Comparison of ENCODE assay signal across 33 mouse cellular contexts in genomic region chr15:82307107-82307506, GRCm38 (mm10). TPM values are rescaled to one million over a fixed set of nuclear protein-coding genes. Genes with fewer than 3 reads are reported as not detected.
DNase-seq lines count a peak whose midpoint lies in the region; ATAC-seq and TF ChIP-seq lines count a peak whose summit lies in the region.
"Had no signal": no experiment of that assay in that cellular context is flagged by ENCODE, and none has a peak within 500 bp of the region (broad histone marks: within the 10 kb centered on the region; RNA-seq: fewer than 3 reads in every experiment).

No protein-coding gene starts in this region.

- ATAC-seq in lung, embryonic 16.5 days (ENCODE audit: low read depth) = peak; percentile 89
- 0 out of 2 replicates have a peak, but pooled peaks have one; percentile 62 for ATAC-seq in intestine, embryonic 14.5 days (replicated peaks; ENCODE audit: low FRiP score, low TSS enrichment, low read depth)
- peak; percentile 76 for ATAC-seq in intestine, embryonic 16.5 days
- peak; percentile 94 for ATAC-seq in stomach, postnatal 0 days (ENCODE audit: low FRiP score, low TSS enrichment)
- ATAC-seq: activated CD4-positive, CD25-positive, alpha-beta regulatory T cell, adult 4 months; forebrain, embryonic 14.5 days; hindbrain, embryonic 16.5 days had no signal

- H3K4me1 ChIP-seq in lung, embryonic 16.5 days (replicated peaks; ENCODE audit: control insufficient read depth, insufficient read depth, low read length) = no peaks in the 10 kb centered on the region; the same call in 1 of the 2 replicates
- H3K4me1 ChIP-seq in intestine, embryonic 14.5 days (replicated peaks; ENCODE audit: control insufficient read depth, insufficient read depth, low read length) = no peaks in the 10 kb centered on the region
- H3K4me1 ChIP-seq in intestine, embryonic 16.5 days (ENCODE audit: control insufficient read depth, insufficient read depth, low read length) = no peaks in the 10 kb centered on the region
- no peaks in the 10 kb centered on the region for H3K4me1 ChIP-seq in stomach, postnatal 0 days (replicated peaks; ENCODE audit: control insufficient read depth, insufficient read depth)
- H3K4me1 ChIP-seq: embryonic facial prominence, embryonic 12.5 days; neural tube, embryonic 12.5 days had no signal

- TF ChIP-seq CTCF in stomach, postnatal 0 days (IDR thresholded peaks at IDR 0.05; ENCODE audit: low read depth) = no peak

- no peak overlapping the region for H3K9ac ChIP-seq in lung, embryonic 16.5 days (ENCODE audit: low read length)
- no peak overlapping the region for H3K9ac ChIP-seq in intestine, embryonic 14.5 days (ENCODE audit: low read length)
- no peak overlapping the region for H3K9ac ChIP-seq in intestine, embryonic 16.5 days (ENCODE audit: low read depth, low read length)
- no peak overlapping the region for H3K9ac ChIP-seq in stomach, postnatal 0 days (ENCODE audit: low read length)
- H3K9ac ChIP-seq: embryonic facial prominence, embryonic 12.5 days; liver, embryonic 14.5 days; neural tube, embryonic 12.5 days had no signal

- H3K9me3 ChIP-seq in lung, embryonic 16.5 days (ENCODE audit: control insufficient read depth, low read length) = no peaks in the 10 kb centered on the region
- H3K9me3 ChIP-seq in intestine, embryonic 14.5 days (ENCODE audit: control insufficient read depth, low read length) = no peaks in the 10 kb centered on the region
- no peaks in the 10 kb centered on the region for H3K9me3 ChIP-seq in intestine, embryonic 16.5 days (ENCODE audit: control insufficient read depth, low read length)
- H3K9me3 ChIP-seq in stomach, postnatal 0 days (ENCODE audit: control insufficient read depth, low read length) = no peaks in the 10 kb centered on the region
- H3K9me3 ChIP-seq: embryonic facial prominence, embryonic 12.5 days; midbrain, embryonic 10.5 days; neural tube, embryonic 12.5 days had no signal

- no peaks in the 10 kb centered on the region for H3K27me3 ChIP-seq in lung, embryonic 16.5 days (ENCODE audit: control insufficient read depth, insufficient read depth, low read depth, low read length)
- H3K27me3 ChIP-seq in intestine, embryonic 14.5 days (replicated peaks; ENCODE audit: control insufficient read depth, insufficient read depth, low read length) = no peaks in the 10 kb centered on the region
- no peaks in the 10 kb centered on the region for H3K27me3 ChIP-seq in intestine, embryonic 16.5 days (replicated peaks; ENCODE audit: control insufficient read depth, insufficient read depth, low read length)
- no peaks in the 10 kb centered on the region for H3K27me3 ChIP-seq in stomach, postnatal 0 days (ENCODE audit: control insufficient read depth, insufficient read depth, low read length)
- H3K27me3 ChIP-seq: embryonic facial prominence, embryonic 12.5 days; neural tube, embryonic 12.5 days had no signal

- H3K4me2 ChIP-seq in lung, embryonic 16.5 days (ENCODE audit: low read depth, low read length) = no peak overlapping the region
- H3K4me2 ChIP-seq in intestine, embryonic 14.5 days (ENCODE audit: low read length) = no peak overlapping the region
- no peak overlapping the region for H3K4me2 ChIP-seq in intestine, embryonic 16.5 days (ENCODE audit: low read depth, low read length)
- H3K4me2 ChIP-seq in stomach, postnatal 0 days (replicated peaks; ENCODE audit: low read depth) = no peak overlapping the region
- H3K4me2 ChIP-seq: embryonic facial prominence, embryonic 12.5 days; neural tube, embryonic 12.5 days had no signal

- H3K4me3 ChIP-seq in lung, embryonic 16.5 days (ENCODE audit: low read length) = no peak overlapping the region
- no peak overlapping the region for H3K4me3 ChIP-seq in intestine, embryonic 14.5 days (ENCODE audit: low read depth, low read length)
- H3K4me3 ChIP-seq in intestine, embryonic 16.5 days (ENCODE audit: low read length) = no peak overlapping the region
- H3K4me3 ChIP-seq in stomach, postnatal 0 days (ENCODE audit: low read depth, low read length) = no peak overlapping the region
- H3K4me3 ChIP-seq: embryonic facial prominence, embryonic 12.5 days; midbrain, embryonic 10.5 days; myocyte; neural tube, embryonic 12.5 days had no signal

- TF ChIP-seq EP300 in stomach, postnatal 0 days (optimal IDR thresholded peaks at IDR 0.05) = no peak

- DNase-seq in lung, postnatal 4 days = no peak
- peak; percentile 51 for DNase-seq in intestine, embryonic 14.5 days (ENCODE audit: low spot score)
- DNase-seq in stomach, postnatal 0 days (ENCODE audit: low spot score) = peak; percentile 69
- DNase-seq in kidney, postnatal 14 days = no peak
- no peak for DNase-seq in adrenal gland, postnatal 10 days
- DNase-seq: adrenal gland, adult 2 months; B cell, adult 2 months; cerebellum, adult 11 months; cerebellum, adult 9-10 months; cerebellum, postnatal 36 days; embryo, embryonic 11 days; gastrocnemius, postnatal 14 days; kidney, adult 11 months; kidney, postnatal 25 days; left cerebral cortex, postnatal 4 days; right cerebral cortex, postnatal 4 days; thymus, postnatal 14 days had no signal

- 53% methylated on average over 3 of the region's 3 CpGs for WGBS in lung, embryonic 16.5 days
- 75% methylated on average over 3 of the region's 3 CpGs for WGBS in intestine, embryonic 14.5 days
- 55% methylated on average over 3 of the region's 3 CpGs for WGBS in intestine, embryonic 16.5 days
- WGBS in stomach, postnatal 0 days = 39% methylated on average over 3 of the region's 3 CpGs

- H3K27ac ChIP-seq in lung, embryonic 16.5 days (ENCODE audit: low read length) = peak overlapping the region; percentile 81
- H3K27ac ChIP-seq in intestine, embryonic 14.5 days (ENCODE audit: low read depth) = no peak overlapping the region
- H3K27ac ChIP-seq in intestine, embryonic 16.5 days (ENCODE audit: low read length) = no peak overlapping the region
- no peak overlapping the region for H3K27ac ChIP-seq in stomach, postnatal 0 days (replicated peaks)
- H3K27ac ChIP-seq: embryonic facial prominence, embryonic 12.5 days; liver, embryonic 14.5 days; midbrain, embryonic 10.5 days; neural tube, embryonic 12.5 days had no signal

- no peaks in the 10 kb centered on the region for H3K36me3 ChIP-seq in lung, embryonic 16.5 days (ENCODE audit: control insufficient read depth, insufficient read depth, low read length)
- H3K36me3 ChIP-seq in intestine, embryonic 14.5 days (ENCODE audit: control insufficient read depth, insufficient read depth, low read length) = no peaks in the 10 kb centered on the region
- H3K36me3 ChIP-seq in intestine, embryonic 16.5 days (ENCODE audit: control insufficient read depth, insufficient read depth, low read length) = no peaks in the 10 kb centered on the region
- H3K36me3 ChIP-seq in stomach, postnatal 0 days (ENCODE audit: control insufficient read depth, insufficient read depth, low read length) = no peaks in the 10 kb centered on the region
- H3K36me3 ChIP-seq: embryonic facial prominence, embryonic 12.5 days; midbrain, embryonic 10.5 days; neural tube, embryonic 12.5 days had no signal

RNA-seq across cellular contexts. Expression of gene Wbp2nl, which starts 8.4 kb away (rescaled TPM):
- polyA plus RNA-seq in lung, embryonic 16.5 days (2015; fragmentation: Nextera tagmentation; extraction: Ambion mirVana) = 0.25 and 0.38 TPM in 2 replicates
- 0.16 and 0.20 TPM in 2 replicates for polyA plus RNA-seq in intestine, embryonic 14.5 days (2014; fragmentation: Nextera tagmentation; extraction: Ambion mirVana)
- 0.15 and 0.16 TPM in 2 replicates for polyA plus RNA-seq in intestine, embryonic 16.5 days (2015; fragmentation: Nextera tagmentation; extraction: Ambion mirVana)
- 0.08 and 0.11 TPM in 2 replicates for polyA plus RNA-seq in stomach, postnatal 0 days (2015; fragmentation: Nextera tagmentation; extraction: Ambion mirVana)
- under 1 TPM in 1 of 2 experiments, not detected in 1; 0.48 TPM for total RNA-seq in adrenal gland, postnatal 10 days (2021)
- total RNA-seq: adrenal gland, adult 2 months; gastrocnemius, postnatal 14 days; heart, postnatal 25 days; layer of hippocampus, adult 8-10 months; layer of hippocampus, postnatal 25 days; left cerebral cortex, adult 8-10 months had no signal
- polyA plus RNA-seq: activated CD4-positive, CD25-positive, alpha-beta regulatory T cell, adult 4 months; adrenal gland, adult 2 months; forebrain, embryonic 14.5 days; heart, embryonic 14.5 days; myocyte; neural tube, embryonic 12.5 days; urinary bladder, adult 2 months had no signal

RNA-seq across cellular contexts. Expression of gene Naga, which starts 31.6 kb away (rescaled TPM):
- polyA plus RNA-seq in lung, embryonic 16.5 days (2015; fragmentation: Nextera tagmentation; extraction: Ambion mirVana) = 55.9 and 66.4 TPM in 2 replicates
- polyA plus RNA-seq in intestine, embryonic 14.5 days (2014; fragmentation: Nextera tagmentation; extraction: Ambion mirVana) = 59.7 and 61.2 TPM in 2 replicates
- 296 and 437 TPM in 2 replicates for polyA plus RNA-seq in intestine, embryonic 16.5 days (2015; fragmentation: Nextera tagmentation; extraction: Ambion mirVana)
- polyA plus RNA-seq in stomach, postnatal 0 days (2015; fragmentation: Nextera tagmentation; extraction: Ambion mirVana) = 83.1 and 88.9 TPM in 2 replicates
- total RNA-seq in adrenal gland, postnatal 10 days (2021) = 10 to 100 TPM; 57.0 to 62.5 TPM

RNA-seq across cellular contexts. Expression of gene Pheta2, which starts 31.6 kb away (rescaled TPM):
- polyA plus RNA-seq in lung, embryonic 16.5 days (2015; fragmentation: Nextera tagmentation; extraction: Ambion mirVana) = 14.1 and 15.6 TPM in 2 replicates
- polyA plus RNA-seq in intestine, embryonic 14.5 days (2014; fragmentation: Nextera tagmentation; extraction: Ambion mirVana) = 9.9 and 13.2 TPM in 2 replicates
- 11.6 and 13.2 TPM in 2 replicates for polyA plus RNA-seq in intestine, embryonic 16.5 days (2015; fragmentation: Nextera tagmentation; extraction: Ambion mirVana)
- 6.2 and 6.3 TPM in 2 replicates for polyA plus RNA-seq in stomach, postnatal 0 days (2015; fragmentation: Nextera tagmentation; extraction: Ambion mirVana)
- 1 to 10 TPM; 3.5 to 3.7 TPM for total RNA-seq in adrenal gland, postnatal 10 days (2021)

RNA-seq across cellular contexts. Expression of gene Smdt1, which starts 31.7 kb away (rescaled TPM):
- 243 and 250 TPM in 2 replicates for polyA plus RNA-seq in lung, embryonic 16.5 days (2015; fragmentation: Nextera tagmentation; extraction: Ambion mirVana)
- 260 and 272 TPM in 2 replicates for polyA plus RNA-seq in intestine, embryonic 14.5 days (2014; fragmentation: Nextera tagmentation; extraction: Ambion mirVana)
- polyA plus RNA-seq in intestine, embryonic 16.5 days (2015; fragmentation: Nextera tagmentation; extraction: Ambion mirVana) = 332 and 340 TPM in 2 replicates
- 286 and 296 TPM in 2 replicates for polyA plus RNA-seq in stomach, postnatal 0 days (2015; fragmentation: Nextera tagmentation; extraction: Ambion mirVana)
- total RNA-seq in adrenal gland, postnatal 10 days (2021) = 100 to 1,000 TPM; 159 to 168 TPM

RNA-seq across cellular contexts. Expression of gene Sept3, which starts 32.4 kb away (rescaled TPM):
- polyA plus RNA-seq in lung, embryonic 16.5 days (2015; fragmentation: Nextera tagmentation; extraction: Ambion mirVana) = 1.8 and 1.9 TPM in 2 replicates
- 16.0 and 18.3 TPM in 2 replicates for polyA plus RNA-seq in intestine, embryonic 14.5 days (2014; fragmentation: Nextera tagmentation; extraction: Ambion mirVana)
- polyA plus RNA-seq in intestine, embryonic 16.5 days (2015; fragmentation: Nextera tagmentation; extraction: Ambion mirVana) = 4.2 and 4.4 TPM in 2 replicates
- polyA plus RNA-seq in stomach, postnatal 0 days (2015; fragmentation: Nextera tagmentation; extraction: Ambion mirVana) = 2.1 and 2.9 TPM in 2 replicates
- total RNA-seq in adrenal gland, postnatal 10 days (2021) = 1 to 10 TPM; 3.5 to 6.0 TPM
- polyA plus RNA-seq: activated CD4-positive, CD25-positive, alpha-beta regulatory T cell, adult 4 months had no signal

Comparison
In these comparisons a context has a peak if more than half of its experiments do, and no peak if none do; other contexts are left out.
1. DNase-seq: peak in intestine, embryonic 14.5 days (single experiment) and stomach, postnatal 0 days (single experiment); none in lung, postnatal 4 days (0 of 2), kidney, postnatal 14 days (single experiment) and adrenal gland, postnatal 10 days (single experiment).
2. Peak in every context shown above with its lines, with median percentiles within 50 percentile points of each other: ATAC-seq.